Mouse (Mus musculus) myocyte (in vitro differentiated cells): ENCODE data around the gene Olfr1232. TPM values are rescaled to one million over a fixed set of nuclear protein-coding genes. Genes with fewer than 3 reads are reported as not detected.

ENCODE experiments used
- H3K27me3 ChIP-seq: one replicate; pipeline ENCODE4 v1.6.1; 2011; ENCODE audit not compliant: control insufficient read depth, insufficient read depth, insufficient read length
- H3K36me3 ChIP-seq: one replicate; pipeline ENCODE4 v1.6.1; 2011; ENCODE audit not compliant: control insufficient read depth, insufficient read depth
- H3K4me2 ChIP-seq: one replicate; pipeline ENCODE4 v1.6.1; 2011; ENCODE audit warnings: low read depth, control low read depth
- H3K4me3 ChIP-seq: one replicate; pipeline ENCODE4 v1.5.1; 2011; ENCODE audit warnings: mild to moderate bottlenecking, control low read depth, moderate library complexity
- H3K79me2 ChIP-seq: one replicate; pipeline ENCODE4 v1.6.1; 2011; ENCODE audit not compliant: control insufficient read depth, insufficient read depth
- H3ac ChIP-seq: one replicate; pipeline ENCODE4 v1.6.1; 2011; ENCODE audit not compliant: control insufficient read depth, insufficient read length
- CEBPB ChIP-seq: IDR thresholded peaks from 2 replicates; pipeline ENCODE4 v1.6.1; 2011; ENCODE audit warnings: mild to moderate bottlenecking, moderate library complexity; ENCODE audit not compliant: poor library complexity, insufficient read depth, severe bottlenecking
- E2F4 ChIP-seq: IDR thresholded peaks from one replicate; pipeline ENCODE4 v1.6.1; 2011; ENCODE audit warnings: mild to moderate bottlenecking, control low read depth, moderate library complexity; ENCODE audit not compliant: insufficient read depth
- MAX ChIP-seq: IDR thresholded peaks from one replicate; pipeline ENCODE4 v1.6.1; 2011; ENCODE audit warnings: low read depth, mild to moderate bottlenecking, control low read depth
- MYOD1 ChIP-seq, 3 experiments: IDR thresholded peaks; one replicate each; pipeline ENCODE4 v1.6.1; 2011; ENCODE audit warnings: control low read depth in 2 of 3, low read depth in 2 of 3, mild to moderate bottlenecking in 2 of 3, moderate library complexity in 1 of 3; ENCODE audit not compliant: insufficient read length in 2 of 3, control insufficient read depth in 1 of 3
- MYOG ChIP-seq, 3 experiments: IDR thresholded peaks; one replicate each; pipeline ENCODE4 v1.6.1; 2011; ENCODE audit warnings: control low read depth in 2 of 3, low read depth in 2 of 3, mild to moderate bottlenecking in 2 of 3; ENCODE audit not compliant: insufficient read length in 2 of 3, control insufficient read depth in 1 of 3, insufficient read depth in 1 of 3
- POLR2A ChIP-seq: IDR thresholded peaks from one replicate; pipeline ENCODE4 v1.6.1; 2011; ENCODE audit warnings: low read depth, mild to moderate bottlenecking, control low read depth, moderate library complexity; ENCODE audit not compliant: insufficient read length
- POLR2AphosphoS2 ChIP-seq: IDR thresholded peaks from one replicate; pipeline ENCODE4 v1.6.1; 2011; ENCODE audit warnings: low read depth, control low read depth; ENCODE audit not compliant: insufficient read length
- REST ChIP-seq: IDR thresholded peaks from one replicate; pipeline ENCODE4 v1.6.1; 2011; ENCODE audit warnings: mild to moderate bottlenecking, control low read depth, moderate library complexity; ENCODE audit not compliant: insufficient read depth, insufficient read length
- SRF ChIP-seq: IDR thresholded peaks from one replicate; pipeline ENCODE4 v1.6.1; 2011; ENCODE audit warnings: low read depth; ENCODE audit not compliant: control insufficient read depth, insufficient read length
- TCF12 ChIP-seq: IDR thresholded peaks from one replicate; pipeline ENCODE4 v1.6.1; 2011; ENCODE audit warnings: mild to moderate bottlenecking, control low read depth; ENCODE audit not compliant: poor library complexity, insufficient read depth, severe bottlenecking
- TCF3 ChIP-seq: IDR thresholded peaks from one replicate; pipeline ENCODE4 v1.6.1; 2011; ENCODE audit warnings: low read depth, control low read depth; ENCODE audit not compliant: insufficient read length
- USF1 ChIP-seq: IDR thresholded peaks from one replicate; pipeline ENCODE4 v1.6.1; 2011; ENCODE audit warnings: low read depth, mild to moderate bottlenecking, control low read depth, moderate library complexity
- polyA plus RNA-seq: library from polyadenylated mRNA; unstranded; fragments of >200 nt; fragmentation: generic; extraction: Trizol; gene quantifications from one replicate; pipeline ENCODE4 v1.2.1, GENCODE M21; 2012; ENCODE audit warnings: missing spikeins

Gene Olfr1232
- polyA plus RNA-seq, 1 experiment: not detected

DNA sequence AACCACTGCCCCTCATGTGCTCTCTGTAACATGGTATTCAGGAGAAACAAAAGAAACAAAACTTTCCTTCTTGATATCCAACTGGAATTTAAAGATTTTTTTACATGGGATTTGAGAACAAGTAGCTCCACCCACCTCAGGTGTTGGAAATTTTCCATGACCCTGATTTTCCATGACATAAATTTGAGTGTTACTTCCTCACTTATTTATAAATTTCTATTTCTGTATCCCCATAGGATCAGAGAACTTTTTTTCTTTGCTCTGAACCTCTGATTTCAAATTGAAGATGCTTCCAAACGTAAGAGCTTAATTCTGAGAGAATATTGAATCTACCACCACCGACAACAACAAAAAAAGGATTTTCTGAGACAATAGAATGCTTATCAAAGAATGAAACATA, 41.6 kb downstream of the Olfr1232 start, which contains the start of gene Olfr1229:
TSS of gene Olfr1229 (minus strand) at position 101 of the 400 bp plus-strand sequence.
- Histone ChIP-seq H3K79me2 (no peaks in the 10 kb centered on the region), H3K36me3 (no peaks in the 10 kb centered on the region), H3ac (no peak within 1 kb of the TSS), H3K27me3 (no peaks in the 10 kb centered on the region), H3K4me3 (no peak within 1 kb of the TSS), H3K4me2 (no peak within 1 kb of the TSS)
- TF ChIP-seq TCF3 (no peak), MYOG (IDR thresholded peaks at IDR 0.05; ENCODE audit: control insufficient read depth in 1 of 3, insufficient read depth in 1 of 3, insufficient read length in 2 of 3, low read depth in 2 of 3) (no peak), TCF12 (no peak), POLR2AphosphoS2 (no peak), SRF (no peak), MYOD1 (IDR thresholded peaks at IDR 0.05; ENCODE audit: control insufficient read depth in 1 of 3, insufficient read length in 2 of 3, low read depth in 2 of 3) (no peak), REST (no peak), MAX (no peak), E2F4 (no peak), CEBPB (no peak), POLR2A (no peak), USF1 (no peak)

Other genes with a start within 250 kb of the Olfr1232 start
- gene Olfr1219, start 246.2 kb downstream of the Olfr1232 start, polyA plus RNA-seq: not detected
- gene Olfr1220, start 222.8 kb downstream of the Olfr1232 start, polyA plus RNA-seq: not detected
- gene Olfr1221, start 212.4 kb downstream of the Olfr1232 start, polyA plus RNA-seq: not detected
- gene Olfr1222, start 196.6 kb downstream of the Olfr1232 start, polyA plus RNA-seq: not detected
- not detected for gene Olfr1223, start 178.1 kb downstream of the Olfr1232 start, polyA plus RNA-seq
- not detected for gene Olfr1224-ps1, start 165.6 kb downstream of the Olfr1232 start, polyA plus RNA-seq
- gene Olfr1225, start 155.0 kb downstream of the Olfr1232 start, polyA plus RNA-seq: not detected
- gene Olfr1226, start 129.6 kb downstream of the Olfr1232 start, polyA plus RNA-seq: not detected
- gene Olfr1228, start 75.6 kb downstream of the Olfr1232 start, polyA plus RNA-seq: not detected
- gene Olfr1229, start 41.7 kb downstream of the Olfr1232 start, polyA plus RNA-seq: not detected
- not detected for gene Olfr1230, start 32.4 kb downstream of the Olfr1232 start, polyA plus RNA-seq
- not detected for gene Olfr1231, start 22.6 kb downstream of the Olfr1232 start, polyA plus RNA-seq
- not detected for gene Olfr1233, start 12.7 kb upstream of the Olfr1232 start, polyA plus RNA-seq
- gene Olfr1234, start 35.2 kb upstream of the Olfr1232 start, polyA plus RNA-seq: not detected
- gene Olfr1238, start 80.0 kb upstream of the Olfr1232 start, polyA plus RNA-seq: not detected
- gene Olfr1239, start 90.7 kb upstream of the Olfr1232 start, polyA plus RNA-seq: not detected
- not detected for gene Olfr1240, start 113.3 kb upstream of the Olfr1232 start, polyA plus RNA-seq
- gene Olfr1241, start 157.5 kb upstream of the Olfr1232 start, polyA plus RNA-seq: not detected
- not detected for gene Olfr1242, start 168.7 kb upstream of the Olfr1232 start, polyA plus RNA-seq
- gene Olfr1243, start 201.8 kb upstream of the Olfr1232 start, polyA plus RNA-seq: not detected
- not detected for gene Olfr1245, start 248.8 kb upstream of the Olfr1232 start, polyA plus RNA-seq